Mouse (Mus musculus): ENCODE measurements at regions not wholly inside any gene's neighbourhood (a gene's known extent, or its start where the extent isn't known, plus 50 kb on each side); places are given as distances from the start of the nearest gene placed in this dataset.

GRCm38 (mm10) chr10:17542104-17542846 lies 180.7 kb upstream of the Cited2 start:
- ATAC-seq (replicated peaks; ENCODE audit: poor library complexity): no peak

- no peak for ATAC-seq (replicated peaks; ENCODE audit: poor library complexity)
Observed at GRCm38 (mm10) chr10:17542847-17543421, 180.1 kb upstream of the Cited2 start.

- ATAC-seq (replicated peaks; ENCODE audit: poor library complexity): no peak
Observed at GRCm38 (mm10) chr10:17545291-17545690, 177.7 kb upstream of the Cited2 start.

- ATAC-seq (replicated peaks; ENCODE audit: poor library complexity): no peak
Observed at GRCm38 (mm10) chr10:17547986-17548385, 175.0 kb upstream of the Cited2 start.

GRCm38 (mm10) chr10:17548629-17549580 lies 174.1 kb upstream of the Cited2 start:
- no peak for ATAC-seq (replicated peaks; ENCODE audit: poor library complexity)

GRCm38 (mm10) chr10:17549711-17550637 lies 173.0 kb upstream of the Cited2 start:
- peak; percentile 29 for ATAC-seq (replicated peaks; ENCODE audit: poor library complexity)

GRCm38 (mm10) chr10:17550638-17551013 lies 172.4 kb upstream of the Cited2 start:
- peak; percentile 87 for ATAC-seq (replicated peaks; ENCODE audit: poor library complexity)

- ATAC-seq (replicated peaks; ENCODE audit: poor library complexity): no peak
Observed at GRCm38 (mm10) chr10:17551869-17552268, 171.1 kb upstream of the Cited2 start.

GRCm38 (mm10) chr10:17552277-17552676 lies 170.7 kb upstream of the Cited2 start:
- no peak for ATAC-seq (replicated peaks; ENCODE audit: poor library complexity)

- ATAC-seq (replicated peaks; ENCODE audit: poor library complexity): no peak
Observed at GRCm38 (mm10) chr10:17556391-17556790, 166.6 kb upstream of the Cited2 start.

GRCm38 (mm10) chr10:17559370-17559955 lies 163.6 kb upstream of the Cited2 start:
- ATAC-seq (replicated peaks; ENCODE audit: poor library complexity): no peak

GRCm38 (mm10) chr10:17559980-17560379 lies 163.0 kb upstream of the Cited2 start:
- peak; percentile 30; the same call in 1 of the 2 replicates for ATAC-seq (replicated peaks; ENCODE audit: poor library complexity)

GRCm38 (mm10) chr10:17561466-17561865 lies 161.6 kb upstream of the Cited2 start:
- no peak for ATAC-seq (replicated peaks; ENCODE audit: poor library complexity)

GRCm38 (mm10) chr10:17561977-17562376 lies 161.0 kb upstream of the Cited2 start:
- ATAC-seq (replicated peaks; ENCODE audit: poor library complexity): no peak

GRCm38 (mm10) chr10:17562410-17563350 lies 160.3 kb upstream of the Cited2 start:
- peak; percentile 70 for ATAC-seq (replicated peaks; ENCODE audit: poor library complexity)

GRCm38 (mm10) chr10:17563351-17563749 lies 159.7 kb upstream of the Cited2 start:
- no peak for ATAC-seq (replicated peaks; ENCODE audit: poor library complexity)

- peak; percentile 75 for ATAC-seq (replicated peaks; ENCODE audit: poor library complexity)
Observed at GRCm38 (mm10) chr10:17564895-17565620, 158.0 kb upstream of the Cited2 start.

GRCm38 (mm10) chr10:17566975-17567374 lies 156.0 kb upstream of the Cited2 start:
- no peak for ATAC-seq (replicated peaks; ENCODE audit: poor library complexity)

Measured in megakaryocyte progenitor cell, adult 5-6 weeks (primary cell).